Comparison of ENCODE assay signal across 10 mouse cellular contexts in genomic region chr9:62374276-62374675, GRCm38 (mm10). TPM values are rescaled to one million over a fixed set of nuclear protein-coding genes. Genes with fewer than 3 reads are reported as not detected.
DNase-seq lines count a peak whose midpoint lies in the region; ATAC-seq and TF ChIP-seq lines count a peak whose summit lies in the region.
"Had no signal": no experiment of that assay in that cellular context is flagged by ENCODE, and none has a peak within 500 bp of the region (broad histone marks: within the 10 kb centered on the region; RNA-seq: fewer than 3 reads in every experiment).

No protein-coding gene starts in this region.

- H3K4me2 ChIP-seq in heart, embryonic 15.5 days, result no peak overlapping the region
- no peak overlapping the region for H3K4me2 ChIP-seq in heart, embryonic 11.5 days
- peak overlapping the region; percentile 90 for H3K4me2 ChIP-seq in CH12.LX (ENCODE audit: insufficient read depth, low read depth, poor library complexity, severe bottlenecking)
- 0 out of 2 replicates have a peak overlapping the region, but pooled peaks have one; percentile 3 for H3K4me2 ChIP-seq in intestine, embryonic 15.5 days (replicated peaks)
- H3K4me2 ChIP-seq in forebrain, embryonic 16.5 days (ENCODE audit: low read length), result no peak overlapping the region
- H3K4me2 ChIP-seq: neural tube, embryonic 15.5 days had no signal

- dilution Hi-C loops in CH12.LX (cut with MboI; ENCODE audit: extremely low pct_ligation_motif_present, extremely low pct_unique_long_range_greater_than_20kb, low sequenced_read_pairs), result no loop called here

- H3K4me3 ChIP-seq in heart, embryonic 15.5 days, result no peak overlapping the region
- no peak overlapping the region for H3K4me3 ChIP-seq in heart, embryonic 11.5 days (ENCODE audit: low read depth, low read length)
- peak overlapping the region; percentile 4 to 23 (median 14) for H3K4me3 ChIP-seq in CH12.LX (replicated peaks in 1 of 3; ENCODE audit: low read depth in 2 of 3, low read length in 2 of 3, poor library complexity in 1 of 3)
- no peak overlapping the region for H3K4me3 ChIP-seq in intestine, embryonic 15.5 days (replicated peaks)
- no peak overlapping the region for H3K4me3 ChIP-seq in forebrain, embryonic 16.5 days (replicated peaks; ENCODE audit: low read length)
- H3K4me3 ChIP-seq: neural tube, embryonic 15.5 days had no signal

- H3K79me2 ChIP-seq in CH12.LX (replicated peaks; ENCODE audit: control insufficient read depth, extremely low read depth, insufficient read depth, poor library complexity, severe bottlenecking), result peaks cover 57% of the 10 kb centered on the region

- H3K27ac ChIP-seq in heart, embryonic 15.5 days, result peak overlapping the region; percentile 21; the same call in 1 of the 2 replicates
- H3K27ac ChIP-seq in heart, embryonic 11.5 days (ENCODE audit: low read depth, low read length), result no peak overlapping the region
- H3K27ac ChIP-seq in CH12.LX (ENCODE audit: insufficient read depth, low read depth), result peak overlapping the region; percentile 100
- peak overlapping the region; percentile 51; the same call in 1 of the 2 replicates for H3K27ac ChIP-seq in intestine, embryonic 15.5 days
- no peak overlapping the region for H3K27ac ChIP-seq in forebrain, embryonic 16.5 days (ENCODE audit: low read length)
- H3K27ac ChIP-seq: neural tube, embryonic 15.5 days had no signal

- DNase-seq in CH12.LX (ENCODE audit: extremely low read depth), result no peak
- DNase-seq in lung, postnatal 36 days, result peak; percentile 63
- no peak for DNase-seq in adrenal gland, postnatal 36 days
- no peak for DNase-seq in embryo, embryonic 10 days (ENCODE audit: low spot score)

- H3K4me1 ChIP-seq in heart, embryonic 15.5 days (replicated peaks), result peaks cover 50% of the 10 kb centered on the region
- peaks cover 32% of the 10 kb centered on the region for H3K4me1 ChIP-seq in heart, embryonic 11.5 days (ENCODE audit: control insufficient read depth, insufficient read depth, low read length)
- H3K4me1 ChIP-seq in CH12.LX (ENCODE audit: control insufficient read depth in 1 of 2, insufficient read depth in 2 of 2), result peaks cover 39 to 94% of the 10 kb centered on the region in 2 experiments
- peaks cover 43% of the 10 kb centered on the region for H3K4me1 ChIP-seq in intestine, embryonic 15.5 days (replicated peaks)
- peaks cover 9% of the 10 kb centered on the region for H3K4me1 ChIP-seq in forebrain, embryonic 16.5 days (replicated peaks; ENCODE audit: control insufficient read depth, insufficient read depth, low read length)

- H3K36me3 ChIP-seq in heart, embryonic 15.5 days, result peaks cover 59% of the 10 kb centered on the region
- H3K36me3 ChIP-seq in heart, embryonic 11.5 days (ENCODE audit: control insufficient read depth, insufficient read depth, low read length), result peaks cover 26% of the 10 kb centered on the region
- H3K36me3 ChIP-seq in CH12.LX (replicated peaks in 1 of 2; ENCODE audit: control insufficient read depth in 1 of 2, insufficient read depth in 1 of 2, low read length in 1 of 2), result peaks cover 48 to 73% of the 10 kb centered on the region in 2 experiments
- H3K36me3 ChIP-seq in intestine, embryonic 15.5 days, result peaks cover 31% of the 10 kb centered on the region
- peaks cover 17% of the 10 kb centered on the region for H3K36me3 ChIP-seq in forebrain, embryonic 16.5 days (ENCODE audit: control insufficient read depth, insufficient read depth)

- no peak for TF ChIP-seq RAD21 in CH12.LX (IDR thresholded peaks at IDR 0.05; ENCODE audit: low read depth, low read length)

- no peak; the same call in 1 of the 2 replicates for TF ChIP-seq POLR2A in CH12.LX (IDR thresholded peaks at IDR 0.05; ENCODE audit: low read depth, low read length)

- in situ Hi-C loops in CH12.LX (cut with MboI; ENCODE audit: low pct_ligation_motif_present, low pct_unique_long_range_greater_than_20kb, low sequenced_read_pairs), result no loop called here

- no peak for TF ChIP-seq EP300 in CH12.LX (IDR thresholded peaks at IDR 0.05; ENCODE audit: low read length)

- H3K27me3 ChIP-seq in heart, embryonic 15.5 days, result no peaks in the 10 kb centered on the region
- no peaks in the 10 kb centered on the region for H3K27me3 ChIP-seq in heart, embryonic 11.5 days (ENCODE audit: control insufficient read depth, insufficient read depth, low read length)
- H3K27me3 ChIP-seq in CH12.LX (replicated peaks), result no peaks in the 10 kb centered on the region
- H3K27me3 ChIP-seq in intestine, embryonic 15.5 days (replicated peaks), result no peaks in the 10 kb centered on the region
- no peaks in the 10 kb centered on the region for H3K27me3 ChIP-seq in forebrain, embryonic 16.5 days (replicated peaks; ENCODE audit: control insufficient read depth, insufficient read depth, low read length)
- H3K27me3 ChIP-seq: neural tube, embryonic 15.5 days had no signal

- 67% methylated on average over 3 of the region's 3 CpGs for WGBS in heart, embryonic 15.5 days
- WGBS in heart, embryonic 11.5 days (ENCODE audit: insufficient replicate concordance), result 78% methylated on average over 3 of the region's 3 CpGs
- WGBS in intestine, embryonic 15.5 days, result 59% methylated on average over 3 of the region's 3 CpGs
- WGBS in forebrain, embryonic 16.5 days, result 77% methylated on average over 3 of the region's 3 CpGs

- no peaks in the 10 kb centered on the region for H3K9me3 ChIP-seq in heart, embryonic 15.5 days (replicated peaks)
- no peaks in the 10 kb centered on the region for H3K9me3 ChIP-seq in heart, embryonic 11.5 days (replicated peaks; ENCODE audit: control insufficient read depth, low read length)
- H3K9me3 ChIP-seq in CH12.LX (replicated peaks; ENCODE audit: low read length), result no peaks in the 10 kb centered on the region
- H3K9me3 ChIP-seq in intestine, embryonic 15.5 days, result no peaks in the 10 kb centered on the region
- no peaks in the 10 kb centered on the region for H3K9me3 ChIP-seq in forebrain, embryonic 16.5 days (ENCODE audit: control insufficient read depth, low read length)
- H3K9me3 ChIP-seq: neural tube, embryonic 15.5 days had no signal

- no peak overlapping the region for H3K9ac ChIP-seq in heart, embryonic 15.5 days
- no peak overlapping the region for H3K9ac ChIP-seq in heart, embryonic 11.5 days (ENCODE audit: low read depth, low read length)
- H3K9ac ChIP-seq in CH12.LX (ENCODE audit: insufficient read depth, low read depth), result 0 out of 2 replicates have a peak overlapping the region, but pooled peaks have one; percentile 69
- 0 out of 2 replicates have a peak overlapping the region, but pooled peaks have one; percentile 1 for H3K9ac ChIP-seq in intestine, embryonic 15.5 days
- H3K9ac ChIP-seq in forebrain, embryonic 16.5 days (replicated peaks; ENCODE audit: low read depth, low read length), result no peak overlapping the region
- H3K9ac ChIP-seq: neural tube, embryonic 15.5 days had no signal

- ATAC-seq in heart, embryonic 15.5 days (replicated peaks; ENCODE audit: insufficient number of reproducible peaks, insufficient read depth, low FRiP score, low read depth), result no peak
- ATAC-seq in heart, embryonic 11.5 days (replicated peaks; ENCODE audit: insufficient number of reproducible peaks, low FRiP score, low TSS enrichment), result no peak; the same call in 1 of the 2 replicates
- ATAC-seq in intestine, embryonic 15.5 days, result peak; percentile 57
- no peak for ATAC-seq in forebrain, embryonic 16.5 days
- ATAC-seq: midbrain, embryonic 16.5 days had no signal

- no peak for TF ChIP-seq CTCF in CH12.LX (conservative IDR thresholded peaks at IDR 0.05 in 1 of 2, IDR thresholded peaks at IDR 0.05 in 1 of 2; ENCODE audit: low read depth in 2 of 2, low read length in 2 of 2)

TF ChIP-seq in CH12.LX, 34 proteins besides CTCF, POLR2A, EP300 and RAD21:
- TF ChIP-seq ETS1 (conservative IDR thresholded peaks at IDR 0.05; ENCODE audit: low read depth, low read length) (0 out of 2 replicates have a peak, but pooled peaks have one; percentile 6), USF1 (IDR thresholded peaks at IDR 0.05; ENCODE audit: low read depth, low read length) (no peak)

RNA-seq across cellular contexts. Expression of gene Anp32a, which starts 33.2 kb away (rescaled TPM):
- 128 and 176 TPM in 2 replicates for polyA plus RNA-seq in heart, embryonic 15.5 days (2015; fragmentation: Nextera tagmentation; extraction: Ambion mirVana)
- polyA plus RNA-seq in heart, embryonic 11.5 days (2014; fragmentation: Nextera tagmentation; extraction: Ambion mirVana), result 108 and 120 TPM in 2 replicates
- total RNA-seq in CH12.LX (2012; rRNA removed), result 585 and 608 TPM in 2 replicates
- 809 and 869 TPM in 2 replicates for total RNA-seq in CH12.LX (2014; rRNA removed)
- 1,207 and 1,391 TPM in 2 replicates for polyA plus RNA-seq in CH12.LX (2012; ENCODE audit: insufficient read length, low read depth)
- 149 and 165 TPM in 2 replicates for polyA plus RNA-seq in intestine, embryonic 15.5 days (2015; fragmentation: Nextera tagmentation; extraction: Ambion mirVana)
- total RNA-seq in adrenal gland, postnatal 36 days (2021), result 100 to 1,000 TPM; 297 to 341 TPM
- polyA plus RNA-seq in forebrain, embryonic 16.5 days (2015; fragmentation: Nextera tagmentation; extraction: Ambion mirVana), result 166 and 186 TPM in 2 replicates

Comparison
In these comparisons a context has a peak if more than half of its experiments do, and no peak if none do; other contexts are left out.
1. H3K27ac ChIP-seq: peak in heart, embryonic 15.5 days (single experiment), CH12.LX (single experiment) and intestine, embryonic 15.5 days (single experiment); none in heart, embryonic 11.5 days (single experiment) and forebrain, embryonic 16.5 days (single experiment).
2. H3K4me2 ChIP-seq: peak in CH12.LX (single experiment) and intestine, embryonic 15.5 days (single experiment); none in heart, embryonic 15.5 days (single experiment), heart, embryonic 11.5 days (single experiment) and forebrain, embryonic 16.5 days (single experiment).
3. H3K4me3 ChIP-seq: peak in CH12.LX (3 of 3); none in heart, embryonic 15.5 days (single experiment), heart, embryonic 11.5 days (single experiment), intestine, embryonic 15.5 days (single experiment) and forebrain, embryonic 16.5 days (single experiment).
4. H3K9ac ChIP-seq: peak in CH12.LX (single experiment) and intestine, embryonic 15.5 days (single experiment); none in heart, embryonic 15.5 days (single experiment), heart, embryonic 11.5 days (single experiment) and forebrain, embryonic 16.5 days (single experiment).